Mouse (Mus musculus): ENCODE measurements around the gene Mrm1.

DNA sequence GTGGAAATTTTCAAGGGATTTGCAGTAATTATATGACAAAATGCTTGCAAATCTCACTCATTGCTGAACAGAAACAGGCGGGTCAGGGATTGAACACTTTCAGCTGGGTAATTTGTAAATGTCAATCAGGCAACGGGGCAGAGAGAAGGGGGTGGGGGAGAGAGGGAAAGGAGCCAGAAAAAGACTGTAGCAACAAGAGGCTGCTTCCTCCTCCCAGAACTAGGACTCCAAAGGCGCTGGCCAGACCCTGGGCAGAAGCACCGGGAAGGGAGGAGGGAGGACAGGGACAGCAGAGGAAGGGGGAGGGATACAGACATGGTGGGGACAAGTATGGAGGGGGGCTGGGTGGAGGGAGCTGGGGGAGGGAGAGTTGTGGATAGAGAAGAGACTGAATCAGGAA lies 43.8 kb downstream of the Mrm1 start:
- TF ChIP-seq CTCF (conservative IDR thresholded peaks at IDR 0.05; ENCODE audit: insufficient read depth, insufficient read length, low read depth, low read length) (no peak), POLR2A (IDR thresholded peaks at IDR 0.05; ENCODE audit: low read depth, low read length) (no peak)
